Mouse (Mus musculus) cerebellum, adult 18-20 months (tissue): ENCODE results near the gene Sox1.

ENCODE experiments used
- DNase-seq, 2 experiments: peaks; one replicate each; pipeline ENCODE4 v3.0.0; 2021

Sox1 gene

DNA sequence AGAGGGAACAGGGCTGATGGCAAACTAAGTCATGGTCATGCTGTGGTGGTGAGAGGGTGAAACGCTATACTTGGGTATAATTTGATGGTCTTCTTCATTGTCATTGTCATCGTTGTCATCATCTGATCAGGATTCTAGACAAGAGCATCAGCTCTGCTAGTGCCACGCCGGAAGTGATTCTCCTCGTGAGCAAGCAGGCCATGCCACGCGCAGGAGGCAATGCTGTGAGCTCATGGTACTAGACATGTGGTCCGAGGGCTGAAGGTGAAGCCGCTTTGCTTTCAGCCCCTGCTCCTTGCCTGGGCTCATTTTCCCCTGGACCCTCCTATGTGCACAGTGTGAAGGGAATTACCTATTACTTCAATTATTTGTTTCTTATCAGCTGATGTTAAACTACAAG is 32.3 kb downstream of the Sox1 start:
- DNase-seq = no peak

- DNase-seq = no peak
Observed at GRCm38 (mm10) chr8:12427886-12428799, 33.0 kb downstream of the Sox1 start.

DNA sequence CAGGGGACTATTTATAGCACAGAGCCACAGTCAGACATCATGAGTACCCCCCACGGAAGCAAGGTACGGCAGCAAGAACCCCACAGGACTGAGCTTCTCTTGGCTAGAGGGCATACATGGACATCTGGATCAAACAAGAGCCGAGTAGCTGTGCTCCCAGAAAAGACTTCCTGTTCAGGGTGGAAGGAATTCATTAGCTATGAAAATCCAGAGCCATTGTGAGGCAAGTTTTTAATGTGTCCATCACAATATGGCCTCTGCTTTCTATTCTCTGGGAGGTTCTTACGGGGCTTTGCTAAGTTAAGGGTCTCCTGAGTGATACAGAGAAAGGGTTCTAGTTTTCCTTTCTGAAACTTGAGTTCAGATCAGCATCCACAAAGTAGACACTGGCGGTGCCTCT is 33.8 kb downstream of the Sox1 start:
- DNase-seq = no peak

DNA sequence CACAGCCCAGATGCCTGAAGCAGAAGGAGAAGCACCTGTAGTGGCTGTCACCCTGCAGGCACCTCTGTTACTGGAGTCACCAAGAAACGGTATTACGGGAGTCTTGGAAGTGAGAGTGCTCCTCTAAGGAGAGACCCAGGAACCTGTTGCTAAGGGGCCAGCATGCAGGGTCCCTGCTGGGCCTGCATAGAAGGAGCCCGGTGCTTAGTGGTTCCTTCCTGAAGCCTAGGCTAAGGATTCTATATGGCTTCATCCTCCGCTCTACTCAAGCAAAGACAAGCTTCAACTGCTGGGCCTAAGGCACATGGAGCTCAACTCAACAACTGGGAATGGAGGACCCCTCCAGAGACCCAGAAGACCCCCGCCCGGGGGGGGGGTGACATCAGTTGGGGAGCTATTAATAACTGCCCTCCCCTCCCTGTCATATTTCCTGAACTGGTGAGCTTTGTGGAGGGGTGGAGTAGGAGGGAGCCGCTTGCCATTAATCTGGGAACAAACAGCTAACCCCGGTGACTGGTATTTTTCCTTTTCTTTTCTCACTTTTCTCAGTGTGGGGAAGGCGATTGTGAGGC is 34.6 kb downstream of the Sox1 start:
- no peak for DNase-seq

DNA sequence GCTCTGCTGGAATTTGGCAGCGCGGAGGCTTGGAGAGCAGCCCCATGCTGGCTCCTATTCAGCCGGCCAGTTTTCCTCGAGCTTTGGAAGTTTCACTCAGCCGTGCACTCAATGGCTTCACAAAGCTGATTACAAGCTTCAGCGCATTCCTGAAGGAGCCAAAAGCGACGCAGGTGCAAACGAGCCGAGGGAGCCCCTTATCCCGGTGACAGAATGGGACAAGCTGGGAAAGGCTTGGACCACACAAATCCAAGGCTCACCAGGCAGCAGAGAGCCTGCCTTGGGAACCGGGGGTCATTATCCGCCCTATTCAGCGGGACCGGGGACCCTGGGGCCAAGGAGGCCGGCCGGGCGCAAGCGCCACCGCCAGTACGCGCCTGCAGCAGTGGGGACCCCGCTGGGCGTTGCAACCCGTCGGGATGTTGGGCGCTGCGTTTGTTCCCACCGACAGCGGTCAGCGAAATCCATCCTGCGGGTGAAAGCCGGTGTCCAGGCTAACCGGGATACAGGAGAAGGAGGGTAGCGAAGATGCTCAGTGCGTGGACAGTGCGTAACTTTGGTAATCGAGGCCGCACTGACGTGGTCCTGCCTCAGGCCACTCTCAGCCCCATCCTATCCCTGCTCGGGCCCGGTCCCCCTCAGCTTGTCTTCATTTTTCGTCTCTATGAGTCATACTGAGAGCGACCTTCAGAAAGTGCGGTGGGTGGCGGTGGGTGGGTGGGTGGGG is 35.2 kb downstream of the Sox1 start:
- DNase-seq = peak; percentile 6 to 11

- no peak for DNase-seq
Observed at GRCm38 (mm10) chr8:12430900-12431737, 36.0 kb downstream of the Sox1 start.

DNA sequence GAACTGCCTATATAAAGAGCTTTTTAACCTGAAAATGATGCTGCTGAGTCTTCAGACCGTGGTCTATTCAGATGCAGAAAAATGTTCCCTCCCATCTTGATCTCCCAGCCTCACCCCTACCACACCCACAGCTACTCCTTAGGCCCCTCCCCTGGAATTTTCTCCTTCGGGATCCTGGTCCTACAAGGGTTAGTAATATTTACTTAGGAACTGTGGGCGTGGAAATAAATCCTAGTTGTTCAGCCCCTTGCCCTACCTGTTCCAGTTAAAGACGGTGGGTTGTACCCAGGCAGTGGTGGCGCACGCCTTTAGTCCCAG is 36.6 kb downstream of the Sox1 start:
- DNase-seq = no peak

GRCm38 (mm10) chr8:12432546-12432945 is 37.5 kb downstream of the Sox1 start:
- DNase-seq = no peak

DNA sequence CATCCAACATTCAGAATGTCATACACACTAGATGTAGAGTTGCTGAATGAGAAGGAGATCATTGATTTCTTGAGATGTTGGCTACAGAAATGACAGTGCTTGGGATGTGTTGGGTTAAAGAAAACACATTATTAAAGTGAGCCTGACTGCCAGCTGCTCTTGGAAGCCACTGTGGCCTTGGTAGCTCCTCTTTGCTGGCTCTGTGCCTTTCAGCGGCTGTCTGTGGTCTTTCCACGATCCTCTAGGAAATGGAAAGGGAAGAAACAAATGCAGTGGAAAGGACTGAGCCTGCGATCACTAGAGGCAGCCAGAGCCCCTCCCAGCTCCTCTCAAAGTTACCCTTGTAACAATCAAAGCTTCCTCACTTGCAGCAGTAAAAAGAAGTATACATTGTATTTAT is 39.7 kb downstream of the Sox1 start:
- no peak for DNase-seq

GRCm38 (mm10) chr8:12438021-12438420 is 42.9 kb downstream of the Sox1 start:
- no peak for DNase-seq

DNA sequence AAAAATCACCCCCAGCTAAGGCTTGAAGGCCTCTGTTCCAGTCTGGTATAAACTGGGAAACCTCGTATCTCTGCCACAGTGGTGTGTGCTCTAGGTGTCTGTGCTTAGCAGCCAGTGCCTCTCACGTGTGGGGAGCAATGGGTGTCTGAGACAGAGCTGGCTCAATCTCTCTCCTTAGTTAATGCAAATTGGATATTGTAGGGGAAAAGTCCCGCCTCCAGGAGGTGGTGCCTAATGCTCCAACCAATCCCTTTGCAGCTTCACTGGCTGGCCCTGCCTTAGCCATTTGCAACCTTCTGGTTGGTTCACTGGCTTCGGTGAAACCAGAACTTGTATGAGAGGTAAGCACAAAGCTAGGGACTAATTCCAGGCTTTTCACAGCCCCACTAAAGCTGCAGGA is 43.9 kb downstream of the Sox1 start:
- DNase-seq = no peak

- DNase-seq = no peak
Observed at GRCm38 (mm10) chr8:12439846-12440245, 44.8 kb downstream of the Sox1 start.

- DNase-seq = no peak
Observed at GRCm38 (mm10) chr8:12440997-12441396, 45.9 kb downstream of the Sox1 start.

- DNase-seq = no peak
Observed at GRCm38 (mm10) chr8:12445258-12445657, 50.2 kb downstream of the Sox1 start.

- no peak for DNase-seq
Observed at GRCm38 (mm10) chr8:12445926-12446680, 51.0 kb downstream of the Sox1 start.
